Mouse (Mus musculus) small intestine, adult 2 months (tissue): ENCODE measurements around the gene Tmem107.

Experiments used
- CTCF ChIP-seq: fragments of 200-500 bp; IDR thresholded peaks from 2 replicates; pipeline ENCODE4 v1.5.1; 2012; ENCODE audit warnings: low read depth, mild to moderate bottlenecking, control low read depth, inconsistent platforms, low read length, moderate library complexity, mixed read lengths; ENCODE audit not compliant: insufficient replicate concordance, insufficient read length; ENCODE audit errors: extremely low read depth
- POLR2A ChIP-seq: fragments of 200-500 bp; IDR thresholded peaks from 2 replicates; pipeline ENCODE4 v1.6.1; 2012; ENCODE audit warnings: low read depth, mild to moderate bottlenecking, control low read depth, inconsistent platforms, low read length, moderate library complexity

- TF ChIP-seq POLR2A, result no peak
- TF ChIP-seq CTCF, result no peak
Observed at GRCm38 (mm10) chr11:69103531-69104435, 33.2 kb downstream of the Tmem107 start.
